22 mouse cellular contexts compared by ENCODE assay signal in genomic region chr7:95739779-95740178, GRCm38 (mm10).
DNase-seq lines count a peak whose midpoint lies in the region; ATAC-seq and TF ChIP-seq lines count a peak whose summit lies in the region.
"Had no signal": no experiment of that assay in that cellular context is flagged by ENCODE, and none has a peak within 500 bp of the region (broad histone marks: within the 10 kb centered on the region; RNA-seq: fewer than 3 reads in every experiment).

No protein-coding gene starts in this region.

- H3K27me3 ChIP-seq in liver, adult 2 months (ENCODE audit: control insufficient read depth, insufficient read depth, low read length), result no peaks in the 10 kb centered on the region
- H3K27me3 ChIP-seq in liver, postnatal 0 days (ENCODE audit: insufficient read depth, low read length), result no peaks in the 10 kb centered on the region
- no peaks in the 10 kb centered on the region for H3K27me3 ChIP-seq in liver, embryonic 12.5 days (replicated peaks)
- no peaks in the 10 kb centered on the region for H3K27me3 ChIP-seq in myocyte (ENCODE audit: control insufficient read depth, insufficient read depth, insufficient read length)
- H3K27me3 ChIP-seq in forebrain, embryonic 15.5 days, result no peaks in the 10 kb centered on the region
- H3K27me3 ChIP-seq: CH12.LX, Patski had no signal

- H3K9ac ChIP-seq in liver, adult 2 months (ENCODE audit: low read depth, low read length), result no peak overlapping the region
- H3K9ac ChIP-seq in liver, postnatal 0 days (replicated peaks), result no peak overlapping the region
- H3K9ac ChIP-seq in liver, embryonic 12.5 days, result no peak overlapping the region
- H3K9ac ChIP-seq in forebrain, embryonic 15.5 days (replicated peaks), result no peak overlapping the region

- peak; percentile 4 for DNase-seq in heart, adult 11 months
- no peak for DNase-seq in heart, postnatal 36 days
- DNase-seq in liver, adult 2 months (ENCODE audit: extremely low read depth, low read depth, low spot score), result peak; percentile 51
- DNase-seq in liver, result no peak
- DNase-seq in liver, postnatal 0 days, result no peak
- DNase-seq: adrenal gland, adult 2 months; adrenal gland, adult 8-10 months; adrenal gland, postnatal 10 days; adrenal gland, postnatal 14 days; adrenal gland, postnatal 25 days; adrenal gland, postnatal 36 days; B cell, adult 2 months; cerebellum, adult 11 months; cerebellum, adult 11-12 months had no signal

- no peak for TF ChIP-seq CTCF in liver, adult 2 months (IDR thresholded peaks at IDR 0.05; ENCODE audit: low read depth, low read length)
- no peak for TF ChIP-seq CTCF in liver, postnatal 0 days (IDR thresholded peaks at IDR 0.05; ENCODE audit: low read depth)

- no peak overlapping the region for H3ac ChIP-seq in myocyte (ENCODE audit: control insufficient read depth, insufficient read length)

- H3K4me3 ChIP-seq in liver, adult 2 months (ENCODE audit: insufficient read depth, low read depth, low read length), result no peak overlapping the region
- no peak overlapping the region for H3K4me3 ChIP-seq in liver, postnatal 0 days (ENCODE audit: low read depth, low read length)
- H3K4me3 ChIP-seq in liver, embryonic 12.5 days, result no peak overlapping the region
- no peak overlapping the region for H3K4me3 ChIP-seq in myocyte
- H3K4me3 ChIP-seq in forebrain, embryonic 15.5 days, result no peak overlapping the region

- 42% methylated on average over 5 of the region's 5 CpGs for WGBS in liver, adult 2 months
- 59% methylated on average over 5 of the region's 5 CpGs for WGBS in liver, postnatal 0 days (ENCODE audit: insufficient replicate concordance)
- 64% methylated on average over 5 of the region's 5 CpGs for WGBS in liver, embryonic 12.5 days (ENCODE audit: insufficient replicate concordance)
- 79% methylated on average over 5 of the region's 5 CpGs for WGBS in forebrain, embryonic 15.5 days

- intact Hi-C loops in heart, postnatal 36 days (cut with DNase I), result no loop called here

- H3K9me3 ChIP-seq in liver, postnatal 0 days (ENCODE audit: low read length), result no peaks in the 10 kb centered on the region
- H3K9me3 ChIP-seq in liver, embryonic 12.5 days (replicated peaks), result no peaks in the 10 kb centered on the region
- H3K9me3 ChIP-seq in forebrain, embryonic 15.5 days, result no peaks in the 10 kb centered on the region

- no peak for TF ChIP-seq POLR2A in liver, adult 2 months (IDR thresholded peaks at IDR 0.05; ENCODE audit: extremely low read depth, insufficient read depth, low read length)
- no peak for TF ChIP-seq POLR2A in myocyte (IDR thresholded peaks at IDR 0.05; ENCODE audit: insufficient read length, low read depth)

- H3K36me3 ChIP-seq in liver, adult 2 months (ENCODE audit: control insufficient read depth, insufficient read depth, low read length), result no peaks in the 10 kb centered on the region
- H3K36me3 ChIP-seq in liver, postnatal 0 days (replicated peaks; ENCODE audit: insufficient read depth, low read length), result no peaks in the 10 kb centered on the region
- no peaks in the 10 kb centered on the region for H3K36me3 ChIP-seq in liver, embryonic 12.5 days
- no peaks in the 10 kb centered on the region for H3K36me3 ChIP-seq in myocyte (ENCODE audit: control insufficient read depth, insufficient read depth)
- no peaks in the 10 kb centered on the region for H3K36me3 ChIP-seq in forebrain, embryonic 15.5 days
- H3K36me3 ChIP-seq: G1E had no signal

- no peak overlapping the region for H3K4me2 ChIP-seq in liver, postnatal 0 days (ENCODE audit: low read depth, low read length)
- no peak overlapping the region for H3K4me2 ChIP-seq in liver, embryonic 12.5 days
- peak overlapping the region; percentile 40 for H3K4me2 ChIP-seq in myocyte (ENCODE audit: low read depth)
- H3K4me2 ChIP-seq in forebrain, embryonic 15.5 days (replicated peaks), result no peak overlapping the region

- no peaks in the 10 kb centered on the region for H3K79me2 ChIP-seq in liver, adult 2 months (ENCODE audit: control insufficient read depth, insufficient read depth, low read length)
- H3K79me2 ChIP-seq in myocyte (ENCODE audit: control insufficient read depth, insufficient read depth), result no peaks in the 10 kb centered on the region

- H3K4me1 ChIP-seq in liver, adult 2 months (ENCODE audit: control insufficient read depth, insufficient read depth, low read length), result no peaks in the 10 kb centered on the region
- no peaks in the 10 kb centered on the region for H3K4me1 ChIP-seq in liver, postnatal 0 days (ENCODE audit: insufficient read depth)
- no peaks in the 10 kb centered on the region for H3K4me1 ChIP-seq in liver, embryonic 12.5 days
- H3K4me1 ChIP-seq in forebrain, embryonic 15.5 days, result no peaks in the 10 kb centered on the region

- H3K27ac ChIP-seq in liver, adult 2 months (replicated peaks; ENCODE audit: insufficient read depth, low read depth, low read length), result no peak overlapping the region
- no peak overlapping the region for H3K27ac ChIP-seq in liver, postnatal 0 days (ENCODE audit: low read depth)
- no peak overlapping the region for H3K27ac ChIP-seq in liver, embryonic 12.5 days
- no peak overlapping the region for H3K27ac ChIP-seq in forebrain, embryonic 15.5 days (replicated peaks)

- no peak for TF ChIP-seq EP300 in liver, postnatal 0 days (IDR thresholded peaks at IDR 0.05; ENCODE audit: low read depth)

- peak; percentile 45; the same call in 1 of the 2 replicates for ATAC-seq in liver, postnatal 0 days
- ATAC-seq in liver, embryonic 12.5 days, result no peak
- ATAC-seq in forebrain, embryonic 15.5 days (replicated peaks), result no peak
- ATAC-seq: activated CD4-positive, CD25-positive, alpha-beta regulatory T cell, adult 4 months; CD4-positive, CD25-positive, alpha-beta regulatory T cell, adult 4 months had no signal

TF ChIP-seq in myocyte, 11 proteins besides CTCF, POLR2A, EP300 and RAD21:
- TF ChIP-seq POLR2AphosphoS2 (IDR thresholded peaks at IDR 0.05; ENCODE audit: insufficient read length, low read depth) (no peak), TCF3 (IDR thresholded peaks at IDR 0.05; ENCODE audit: insufficient read length, low read depth) (no peak), E2F4 (IDR thresholded peaks at IDR 0.05; ENCODE audit: insufficient read depth) (no peak), MYOG (IDR thresholded peaks at IDR 0.05; ENCODE audit: control insufficient read depth in 1 of 3, insufficient read depth in 1 of 3, insufficient read length in 2 of 3, low read depth in 2 of 3) (no peak), CEBPB (IDR thresholded peaks at IDR 0.05; ENCODE audit: insufficient read depth, poor library complexity, severe bottlenecking) (peak; percentile 90), MYOD1 (IDR thresholded peaks at IDR 0.05; ENCODE audit: control insufficient read depth in 1 of 3, insufficient read length in 2 of 3, low read depth in 2 of 3) (no peak), USF1 (IDR thresholded peaks at IDR 0.05; ENCODE audit: low read depth) (no peak)

Comparison
In these comparisons a context has a peak if more than half of its experiments do, and no peak if none do; other contexts are left out.
1. DNase-seq: peak in heart, adult 11 months (single experiment) and liver, adult 2 months (single experiment); none in heart, postnatal 36 days (0 of 2), liver (single experiment) and liver, postnatal 0 days (single experiment).